Mouse (Mus musculus) lung, adult 2 months (tissue): ENCODE measurements around the gene Tanc1.

Experiments used
- CTCF ChIP-seq: fragments of 200-500 bp; IDR thresholded peaks from 2 replicates; pipeline ENCODE4 v1.5.1; 2011; ENCODE audit warnings: mild to moderate bottlenecking, low read length, control low read depth; ENCODE audit not compliant: insufficient read depth
- POLR2A ChIP-seq: fragments of 200-500 bp; IDR thresholded peaks from 2 replicates; pipeline ENCODE4 v1.6.1; 2011; ENCODE audit warnings: low read depth, mild to moderate bottlenecking, control low read depth, low read length, borderline replicate concordance; ENCODE audit errors: extremely low read depth

- TF ChIP-seq POLR2A (no peak), CTCF (no peak)
Observed at GRCm38 (mm10) chr2:59655471-59655870, 43.6 kb downstream of the Tanc1 start.
